Mouse (Mus musculus) thymus, adult 2 months (tissue): Measurements from ENCODE around the gene Fam173a. TPM values are rescaled to one million over a fixed set of nuclear protein-coding genes. Genes with fewer than 3 reads are reported as not detected.

Experiments
- DNase-seq: peaks from one replicate; pipeline ENCODE4 v3.0.0; 2021
- H3K27ac ChIP-seq: fragments of 200-500 bp; 2 replicates; pipeline ENCODE4 v1.5.1; 2012; ENCODE audit warnings: low read length, control low read depth; ENCODE audit not compliant: control insufficient read depth, insufficient read depth
- H3K27me3 ChIP-seq: fragments of 200-500 bp; 2 replicates; pipeline ENCODE4 v1.6.1; 2012; ENCODE audit warnings: mild to moderate bottlenecking, low read length, moderate library complexity, mixed read lengths; ENCODE audit not compliant: control insufficient read depth, insufficient read depth
- H3K36me3 ChIP-seq: fragments of 200-500 bp; 2 replicates; pipeline ENCODE4 v1.6.1; 2012; ENCODE audit warnings: mild to moderate bottlenecking, low read length, moderate library complexity; ENCODE audit not compliant: control insufficient read depth, insufficient read depth
- H3K4me1 ChIP-seq: fragments of 200-500 bp; replicated peaks from 2 replicates; pipeline ENCODE4 v1.6.1; 2012; ENCODE audit warnings: low read length; ENCODE audit not compliant: control insufficient read depth, insufficient read depth
- H3K4me3 ChIP-seq: fragments of 200-500 bp; 2 replicates; pipeline ENCODE4 v1.5.1; 2012; ENCODE audit warnings: mild to moderate bottlenecking, low read length, control low read depth, moderate library complexity; ENCODE audit not compliant: control insufficient read depth, insufficient read depth
- CTCF ChIP-seq: fragments of 200-500 bp; IDR thresholded peaks from 2 replicates; pipeline ENCODE4 v1.5.1; 2012; ENCODE audit warnings: mild to moderate bottlenecking, control low read depth, low read length, moderate library complexity, borderline replicate concordance; ENCODE audit not compliant: control insufficient read depth, poor library complexity, insufficient read depth; ENCODE audit errors: extremely low read depth
- POLR2A ChIP-seq: fragments of 200-500 bp; IDR thresholded peaks from 2 replicates; pipeline ENCODE4 v1.6.1; 2012; ENCODE audit warnings: mild to moderate bottlenecking, low read length, control low read depth, moderate library complexity; ENCODE audit not compliant: control insufficient read depth, poor library complexity, insufficient read depth; ENCODE audit errors: extremely low read depth
- WGBS: fragments of 180-500 bp; shearing (Covaris S2); methylation state at CpG from one replicate; pipeline ENCODE4 v1.1.7; 2018; 5-methylcytosine and 5-hydroxymethylcytosine counted together
- polyA plus RNA-seq: library from polyadenylated mRNA; depleted of rRNA; stranded (reverse); fragments of >200 nt; gene quantifications from 2 replicates; pipeline ENCODE4 v1.2.3, GENCODE M21; 2012

The Fam173a gene
- polyA plus RNA-seq, 1 experiment = 162 TPM

- Histone ChIP-seq H3K36me3 (no peaks in the 10 kb centered on the region), H3K4me1 (no peaks in the 10 kb centered on the region), H3K27me3 (no peaks in the 10 kb centered on the region), H3K27ac (no peak overlapping the region), H3K4me3 (no peak overlapping the region)
- TF ChIP-seq CTCF = no peak
- TF ChIP-seq POLR2A = no peak
- 53% methylated on average over 3 of the region's 3 CpGs for WGBS
- DNase-seq = no peak
Measured at GRCm38 (mm10) chr17:25762591-25762990, 30.1 kb downstream of the Fam173a start.

- no peak for TF ChIP-seq CTCF
- TF ChIP-seq POLR2A = no peak
- DNase-seq = no peak
- Histone ChIP-seq H3K36me3 (no peaks in the 10 kb centered on the region), H3K4me1 (no peaks in the 10 kb centered on the region), H3K27me3 (no peaks in the 10 kb centered on the region), H3K4me3 (no peak overlapping the region), H3K27ac (no peak overlapping the region)
- WGBS = 77% methylated on average over 4 of the region's 4 CpGs
Measured at GRCm38 (mm10) chr17:25761561-25761970, 31.1 kb downstream of the Fam173a start.

- Histone ChIP-seq H3K27me3 (no peaks in the 10 kb centered on the region), H3K36me3 (no peaks in the 10 kb centered on the region), H3K4me3 (no peak overlapping the region), H3K27ac (no peak overlapping the region), H3K4me1 (no peaks in the 10 kb centered on the region)
- DNase-seq = no peak
- no peak for TF ChIP-seq POLR2A
- no peak for TF ChIP-seq CTCF
- 71% methylated on average over 8 of the region's 8 CpGs for WGBS
Measured at GRCm38 (mm10) chr17:25760148-25760547, 32.6 kb downstream of the Fam173a start.

- no peak overlapping the region for H3K27ac ChIP-seq
- H3K4me3 ChIP-seq = no peak overlapping the region
- no peaks in the 10 kb centered on the region for H3K4me1 ChIP-seq
- DNase-seq = no peak
- 77% methylated on average over 3 of the region's 3 CpGs for WGBS
- no peaks in the 10 kb centered on the region for H3K27me3 ChIP-seq
- no peaks in the 10 kb centered on the region for H3K36me3 ChIP-seq
- no peak for TF ChIP-seq POLR2A
- no peak for TF ChIP-seq CTCF
Measured at GRCm38 (mm10) chr17:25757691-25758090, 35.0 kb downstream of the Fam173a start.

GRCm38 (mm10) chr17:25756378-25757242, 36.1 kb downstream of the Fam173a start:
- no peak for DNase-seq
- Histone ChIP-seq H3K36me3 (no peaks in the 10 kb centered on the region), H3K27ac (no peak overlapping the region), H3K4me1 (no peaks in the 10 kb centered on the region), H3K27me3 (no peaks in the 10 kb centered on the region), H3K4me3 (no peak overlapping the region)
- no peak for TF ChIP-seq POLR2A
- no peak for TF ChIP-seq CTCF
- WGBS = 72% methylated on average over 9 of the region's 9 CpGs

GRCm38 (mm10) chr17:25755627-25756377, 36.9 kb downstream of the Fam173a start:
- no peak for DNase-seq
- Histone ChIP-seq H3K4me1 (no peaks in the 10 kb centered on the region), H3K36me3 (no peaks in the 10 kb centered on the region), H3K27ac (no peak overlapping the region), H3K4me3 (no peak overlapping the region), H3K27me3 (no peaks in the 10 kb centered on the region)
- TF ChIP-seq POLR2A (no peak), CTCF (no peak)
- 34% methylated on average over 4 of the region's 4 CpGs for WGBS
